Mouse (Mus musculus) heart, embryonic 11.5 days (tissue): ENCODE measurements around the gene Prrg2. TPM values are rescaled to one million over a fixed set of nuclear protein-coding genes. Genes with fewer than 3 reads are reported as not detected.
A peak's percentile ranks its signal among the peaks of the same experiment; 100 is the strongest.

Source experiments
- ATAC-seq: fragments of 200-750 bp; cut with Nextera tagmentation; replicated peaks from 2 replicates; pipeline ENCODE4 v1.8.0; 2017; ENCODE audit warnings: moderate library complexity; ENCODE audit not compliant: insufficient number of reproducible peaks, low FRiP score, low TSS enrichment
- H3K27ac ChIP-seq: fragments of 300-500 bp; sonication (generic); 2 replicates; pipeline ENCODE4 v1.5.1; 2014; ENCODE audit warnings: mild to moderate bottlenecking, low read depth, low read length
- H3K27me3 ChIP-seq: fragments of 300-500 bp; sonication (generic); 2 replicates; pipeline ENCODE4 v1.6.1; 2014; ENCODE audit warnings: mild to moderate bottlenecking, low read length, mixed read lengths; ENCODE audit not compliant: control insufficient read depth, insufficient read depth
- H3K36me3 ChIP-seq: fragments of 300-500 bp; sonication (generic); 2 replicates; pipeline ENCODE4 v1.6.1; 2014; ENCODE audit warnings: mild to moderate bottlenecking, low read length, moderate library complexity, mixed read lengths; ENCODE audit not compliant: control insufficient read depth, insufficient read depth
- H3K4me1 ChIP-seq: fragments of 300-500 bp; sonication (generic); 2 replicates; pipeline ENCODE4 v1.6.1; 2014; ENCODE audit warnings: low read length; ENCODE audit not compliant: control insufficient read depth, insufficient read depth
- H3K4me2 ChIP-seq: fragments of 300-500 bp; sonication (generic); 2 replicates; pipeline ENCODE4 v1.6.1; 2014; ENCODE audit warnings: mild to moderate bottlenecking, moderate library complexity
- H3K4me3 ChIP-seq: fragments of 300-500 bp; sonication (generic); 2 replicates; pipeline ENCODE4 v1.5.1; 2014; ENCODE audit warnings: low read depth, low read length
- H3K9ac ChIP-seq: fragments of 300-500 bp; sonication (generic); 2 replicates; pipeline ENCODE4 v1.6.1; 2014; ENCODE audit warnings: mild to moderate bottlenecking, low read depth, low read length, moderate library complexity
- H3K9me3 ChIP-seq: fragments of 300-500 bp; sonication (generic); replicated peaks from 2 replicates; pipeline ENCODE4 v1.6.1; 2016; ENCODE audit warnings: low read length; ENCODE audit not compliant: control insufficient read depth
- WGBS: fragments of 180-500 bp; shearing (Covaris S2); extraction: QIAGEN DNeasy Blood & Tissue Kit; methylation state at CpG from one replicate; pipeline ENCODE4 v1.1.7; 2014; ENCODE audit not compliant: insufficient replicate concordance; 5-methylcytosine and 5-hydroxymethylcytosine counted together
- polyA plus RNA-seq: library from polyadenylated mRNA; unstranded; fragments of >200 nt; fragmentation: Nextera tagmentation; extraction: Ambion mirVana; gene quantifications from 2 replicates; pipeline ENCODE4 v1.2.1, GENCODE M21; 2014

The Prrg2 gene
- polyA plus RNA-seq, 1 experiment from 2014 or later = 13.3 TPM

DNA sequence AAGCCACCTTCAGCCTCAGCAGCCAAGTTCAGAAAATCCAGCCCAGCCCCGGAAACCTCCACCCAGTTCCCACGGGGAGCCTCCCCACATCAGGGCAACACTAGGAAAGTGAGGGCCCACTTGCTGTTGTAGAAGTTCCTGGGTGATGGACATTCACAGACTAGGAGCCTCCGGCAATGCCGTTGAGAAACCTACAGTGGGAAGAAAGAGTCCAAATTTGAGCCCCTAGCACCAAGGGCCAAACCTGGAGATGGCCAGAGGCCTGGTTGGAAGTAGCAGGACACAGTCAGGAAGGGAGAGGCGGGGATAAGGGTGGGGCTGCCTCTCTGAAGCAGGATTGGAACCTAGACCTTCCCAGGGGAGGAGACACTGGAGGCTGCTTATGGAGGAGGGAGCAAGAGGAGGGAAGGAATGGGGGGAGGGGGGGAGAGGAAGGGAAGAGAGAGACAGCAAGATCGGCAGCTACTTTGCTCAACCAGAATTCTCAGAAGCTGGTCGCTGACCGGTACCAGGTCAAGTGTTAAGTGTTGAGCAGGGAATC, 43.4 kb downstream of the Prrg2 start:
- Histone ChIP-seq H3K4me2 (peak overlapping the region; percentile 84), H3K27ac (peak overlapping the region; percentile 99), H3K4me3 (peak overlapping the region; percentile 94), H3K4me1 (peaks cover 18% of the 10 kb centered on the region), H3K9ac (peak overlapping the region; percentile 67), H3K36me3 (no peaks in the 10 kb centered on the region), H3K27me3 (no peaks in the 10 kb centered on the region), H3K9me3 (no peaks in the 10 kb centered on the region)
- ATAC-seq = no peak
- 21% methylated on average over 8 of the region's 8 CpGs for WGBS

DNA sequence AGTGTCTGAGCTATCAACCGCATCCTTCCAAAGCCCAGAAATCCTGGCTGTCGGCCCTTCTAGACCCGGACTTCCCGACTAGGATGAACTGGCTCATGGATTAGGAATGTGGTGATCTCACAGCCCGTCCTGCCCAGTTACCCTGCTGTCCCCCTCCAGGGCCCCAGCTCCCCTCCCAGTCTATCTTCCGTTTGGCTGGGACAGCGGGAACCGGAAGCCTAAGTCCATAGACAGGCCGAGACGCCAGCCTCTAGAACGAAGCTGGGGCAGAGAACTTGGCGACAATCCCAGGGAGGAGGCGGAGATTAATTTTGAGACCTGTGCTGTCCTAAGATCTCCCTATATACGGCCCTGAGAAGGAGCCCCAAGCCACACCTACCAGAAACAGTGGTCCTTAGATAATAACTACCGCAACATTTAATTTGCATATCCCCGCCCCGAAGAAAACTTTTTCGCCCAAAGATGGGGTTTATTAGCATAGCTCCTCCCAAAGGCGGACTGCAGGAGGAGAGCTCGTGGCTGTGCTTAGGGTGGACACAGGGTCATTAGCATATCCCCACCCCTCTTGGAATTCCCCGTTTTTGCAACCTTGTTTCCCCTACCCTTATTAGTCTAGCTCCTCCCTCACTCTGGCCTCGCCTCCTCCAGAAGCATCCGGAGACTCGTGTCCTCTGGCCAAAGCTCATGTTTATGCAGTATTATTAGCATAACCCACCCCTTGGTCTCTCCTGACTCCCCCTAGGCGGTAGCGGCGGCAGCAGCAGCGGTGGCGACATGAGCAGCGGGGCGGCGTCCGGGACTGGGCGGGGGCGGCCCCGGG, 45.0 kb downstream of the Prrg2 start, which contains the start of gene Rras:
Gene Rras (plus strand): TSS at position 720 of the 820 bp plus-strand sequence.
- under 1% methylated on average over 36 of the region's 36 CpGs for WGBS
- Histone ChIP-seq H3K27me3 (no peaks in the 10 kb centered on the region), H3K9me3 (no peaks in the 10 kb centered on the region), H3K4me1 (peaks cover 22% of the 10 kb centered on the region), H3K4me2 (peak within 1 kb of the TSS; percentile 84), H3K9ac (peak within 1 kb of the TSS; percentile 80), H3K27ac (peak within 1 kb of the TSS; percentile 99), H3K36me3 (peaks cover 6% of the 10 kb centered on the region), H3K4me3 (peak within 1 kb of the TSS; percentile 94)
- ATAC-seq = peak; percentile 87

DNA sequence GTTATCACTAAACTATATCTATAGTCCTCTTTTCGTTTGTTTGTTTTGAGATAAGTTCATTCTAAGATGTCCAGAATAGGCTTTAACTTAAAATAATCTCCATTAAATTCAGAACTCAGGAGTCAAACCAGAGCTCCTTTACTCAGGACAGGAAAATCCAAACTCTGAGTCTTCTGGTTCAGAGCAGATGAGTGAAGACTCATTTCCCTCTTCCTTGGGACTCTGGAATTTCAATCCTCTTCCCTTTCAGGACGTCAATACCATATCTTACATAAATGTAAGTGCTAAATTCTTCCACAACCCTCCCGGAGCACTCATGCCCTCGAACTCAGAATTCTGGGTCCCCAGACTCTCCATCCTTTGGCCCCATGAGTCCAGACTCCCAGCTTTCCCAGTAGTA, 45.7 kb downstream of the Prrg2 start:
- Histone ChIP-seq H3K4me3 (peak overlapping the region; percentile 94), H3K9ac (peak overlapping the region; percentile 80), H3K4me1 (peaks cover 22% of the 10 kb centered on the region), H3K27me3 (no peaks in the 10 kb centered on the region), H3K4me2 (peak overlapping the region; percentile 84), H3K27ac (peak overlapping the region; percentile 99), H3K9me3 (no peaks in the 10 kb centered on the region), H3K36me3 (peaks cover 13% of the 10 kb centered on the region)
- ATAC-seq = no peak
- WGBS = under 1% methylated on average over 4 of the region's 4 CpGs

DNA sequence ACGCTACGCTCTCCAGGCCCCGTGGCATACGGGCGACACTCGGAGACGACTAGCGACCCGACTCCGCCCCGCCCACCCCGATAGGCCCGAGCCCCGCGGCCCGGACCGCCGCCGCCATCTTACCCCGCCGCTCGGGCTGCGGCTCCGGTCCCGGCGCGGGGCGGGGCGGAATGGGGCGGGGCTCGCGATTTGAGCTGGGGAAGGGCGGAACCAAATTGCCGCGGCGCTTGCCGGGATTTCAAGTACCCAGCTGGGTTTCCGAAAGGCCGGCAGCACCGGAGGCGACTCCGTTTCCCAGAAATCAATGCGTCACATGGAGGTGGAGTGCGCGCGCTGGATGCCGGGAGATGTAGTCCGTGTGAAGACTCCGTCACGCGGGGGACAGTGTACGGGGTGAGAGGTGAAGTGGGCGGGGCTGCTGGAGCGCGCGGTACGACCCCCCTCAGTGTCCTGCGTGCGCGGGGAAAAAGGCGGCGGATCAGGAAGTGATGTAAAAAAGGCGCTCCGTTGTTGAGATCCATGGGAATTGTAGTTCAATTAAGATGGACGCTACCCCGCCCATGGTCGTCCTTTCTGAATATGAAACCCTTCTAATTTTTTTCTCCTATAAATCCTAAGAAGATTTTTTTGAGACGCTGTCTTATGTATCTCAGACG, 46.4 kb downstream of the Prrg2 start, which contains the start of gene Scaf1:
Gene Scaf1 (minus strand): TSS at position 407 of the 656 bp plus-strand sequence.
- Histone ChIP-seq H3K36me3 (peaks cover 20% of the 10 kb centered on the region), H3K27ac (peak within 1 kb of the TSS; percentile 99), H3K4me2 (peak within 1 kb of the TSS; percentile 84), H3K4me1 (peaks cover 22% of the 10 kb centered on the region), H3K9me3 (no peaks in the 10 kb centered on the region), H3K9ac (peak within 1 kb of the TSS; percentile 99), H3K27me3 (no peaks in the 10 kb centered on the region), H3K4me3 (peak within 1 kb of the TSS; percentile 94)
- ATAC-seq = peak; percentile 86
- 1% methylated on average over 59 of the region's 69 CpGs for WGBS

DNA sequence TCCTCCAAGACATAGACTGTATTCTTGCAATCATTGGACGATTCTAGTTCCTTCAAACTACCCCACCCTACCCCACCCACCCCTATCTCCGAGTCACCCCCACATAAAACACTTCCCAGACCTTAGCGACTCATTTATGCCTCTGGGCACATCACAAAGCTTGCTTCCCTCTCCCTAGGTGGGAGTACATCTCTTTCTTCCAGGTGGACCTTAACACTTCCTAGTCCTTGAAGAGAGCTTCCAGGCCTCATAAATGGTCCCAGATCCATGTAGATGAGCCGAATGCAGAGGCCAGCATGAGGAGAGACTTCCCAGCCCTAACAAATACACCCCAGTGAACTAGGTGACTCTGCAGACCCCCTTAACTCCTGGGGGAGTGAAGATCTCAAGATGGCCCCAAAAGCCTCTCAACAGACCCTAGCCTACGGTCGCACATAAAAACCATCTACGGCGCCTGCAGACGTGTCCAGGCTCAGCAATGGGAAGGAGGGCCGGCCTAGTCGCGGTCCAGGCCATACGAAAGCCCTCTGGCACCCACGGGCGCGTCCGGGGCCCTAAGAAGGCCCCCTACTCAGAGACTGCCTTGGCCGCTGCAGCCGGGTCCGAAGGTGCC, 47.0 kb downstream of the Prrg2 start:
- H3K9ac ChIP-seq = peak overlapping the region; percentile 99
- H3K27ac ChIP-seq = peak overlapping the region; percentile 87
- peaks cover 23% of the 10 kb centered on the region for H3K36me3 ChIP-seq
- H3K4me1 ChIP-seq = peaks cover 22% of the 10 kb centered on the region
- peak overlapping the region; percentile 94 for H3K4me3 ChIP-seq
- H3K9me3 ChIP-seq = no peaks in the 10 kb centered on the region
- no peak for ATAC-seq
- no peaks in the 10 kb centered on the region for H3K27me3 ChIP-seq
- WGBS = 2% methylated on average over 20 of the region's 20 CpGs
- peak overlapping the region; percentile 84 for H3K4me2 ChIP-seq

DNA sequence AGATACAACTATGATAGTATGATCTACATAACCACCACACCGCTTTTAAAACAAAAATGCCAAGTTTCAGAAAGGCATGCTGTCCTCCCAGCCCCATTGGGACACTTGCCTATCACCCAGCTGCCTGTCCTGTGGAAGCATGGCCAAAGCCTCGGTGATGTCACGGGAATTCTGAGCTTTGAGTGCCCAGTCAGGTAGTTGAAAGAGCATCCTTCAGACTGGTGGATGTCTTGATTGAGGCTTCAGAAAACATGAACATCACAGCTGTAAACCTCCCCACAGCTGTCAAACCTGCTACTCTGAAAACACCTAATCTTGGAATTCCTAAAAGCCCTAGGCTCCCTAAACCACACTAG, 48.4 kb downstream of the Prrg2 start:
- no peaks in the 10 kb centered on the region for H3K9me3 ChIP-seq
- 92% methylated on average over 3 of the region's 3 CpGs for WGBS
- H3K4me1 ChIP-seq = peaks cover 22% of the 10 kb centered on the region
- peaks cover 35% of the 10 kb centered on the region for H3K36me3 ChIP-seq
- no peak for ATAC-seq
- H3K27me3 ChIP-seq = no peaks in the 10 kb centered on the region
- no peak overlapping the region for H3K4me3 ChIP-seq
- no peak overlapping the region for H3K4me2 ChIP-seq
- no peak overlapping the region for H3K27ac ChIP-seq
- no peak overlapping the region for H3K9ac ChIP-seq

DNA sequence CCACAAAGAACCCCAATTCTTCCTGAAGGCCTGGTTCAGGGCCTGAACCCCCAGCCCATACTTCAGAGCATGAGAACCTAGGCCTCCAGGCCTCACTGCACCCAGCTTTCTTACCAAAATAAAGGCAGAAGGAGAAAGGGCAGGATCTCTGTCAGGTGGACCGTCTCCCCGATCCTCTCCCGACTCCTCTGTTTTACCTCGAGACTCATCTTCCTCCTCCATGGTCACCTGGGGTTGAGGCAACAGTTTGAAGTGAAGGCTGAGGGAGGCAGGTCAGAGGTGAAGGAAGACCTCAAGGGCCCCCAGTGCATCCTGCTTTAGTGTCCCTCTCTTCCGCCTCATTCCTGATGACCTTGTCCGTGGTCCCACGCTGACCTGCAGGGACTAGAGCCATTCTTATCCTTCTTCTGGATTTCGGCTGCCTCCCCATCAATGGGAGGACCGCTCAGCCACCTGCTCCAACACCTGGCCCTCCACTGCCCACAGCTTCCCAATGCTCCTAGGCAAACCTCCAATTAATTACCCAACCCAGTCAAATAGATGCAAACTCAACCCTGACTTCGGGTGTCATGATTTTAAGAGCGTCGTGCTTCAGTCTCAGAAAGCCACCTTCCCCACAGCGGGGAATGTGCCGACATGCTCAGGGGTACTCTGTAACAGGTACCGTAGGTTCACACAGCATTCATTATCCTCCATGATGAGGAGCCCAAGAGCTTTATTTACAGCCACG, 48.9 kb downstream of the Prrg2 start:
- H3K9ac ChIP-seq = no peak overlapping the region

DNA sequence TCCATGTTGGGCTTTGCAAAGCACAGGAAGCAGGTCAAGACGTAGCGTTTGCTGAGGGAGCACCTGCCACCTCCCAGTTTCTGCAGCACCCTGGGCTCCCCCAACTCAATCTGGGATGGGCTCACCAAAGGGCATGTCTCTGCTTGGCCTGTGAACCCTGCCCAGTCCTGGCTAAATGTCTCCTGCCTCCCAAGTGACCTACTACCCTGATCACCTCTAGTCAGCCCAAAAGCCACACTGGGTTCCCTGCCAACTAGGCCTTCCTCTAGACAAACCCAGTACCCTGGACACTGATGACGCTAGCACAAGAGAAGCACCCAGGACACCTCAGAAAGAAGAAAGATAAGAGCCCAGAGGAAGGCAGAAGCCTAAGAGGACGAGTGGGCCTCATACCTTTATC, 49.7 kb downstream of the Prrg2 start:
- peaks cover 12% of the 10 kb centered on the region for H3K4me1 ChIP-seq
- H3K9me3 ChIP-seq = no peaks in the 10 kb centered on the region
- H3K27ac ChIP-seq = no peak overlapping the region
- no peak overlapping the region for H3K9ac ChIP-seq
- H3K4me2 ChIP-seq = no peak overlapping the region
- H3K4me3 ChIP-seq = no peak overlapping the region
- H3K36me3 ChIP-seq = peaks cover 42% of the 10 kb centered on the region
- 77% methylated on average over 4 of the region's 4 CpGs for WGBS
- H3K27me3 ChIP-seq = no peaks in the 10 kb centered on the region
- ATAC-seq = no peak

More for the DNA sequence above, 48.9 kb downstream of the Prrg2 start:
- Histone ChIP-seq H3K27me3 (no peaks in the 10 kb centered on the region), H3K27ac (no peak overlapping the region), H3K9me3 (no peaks in the 10 kb centered on the region), H3K4me3 (no peak overlapping the region), H3K4me1 (peaks cover 17% of the 10 kb centered on the region), H3K4me2 (no peak overlapping the region), H3K36me3 (peaks cover 40% of the 10 kb centered on the region)
- ATAC-seq = no peak
- WGBS = 94% methylated on average over 16 of the region's 16 CpGs
